Mouse (Mus musculus) bone marrow macrophage, adult 2 months (primary cell): ENCODE results near the gene Cep128.

Experiments
- CTCF ChIP-seq: IDR thresholded peaks from 2 replicates; pipeline ENCODE4 v1.5.1; 2012; ENCODE audit warnings: low read depth, mild to moderate bottlenecking, low read length, moderate library complexity
- POLR2A ChIP-seq: IDR thresholded peaks from 2 replicates; pipeline ENCODE4 v1.6.1; 2012; ENCODE audit warnings: mild to moderate bottlenecking, low read depth, low read length, borderline replicate concordance

DNA sequence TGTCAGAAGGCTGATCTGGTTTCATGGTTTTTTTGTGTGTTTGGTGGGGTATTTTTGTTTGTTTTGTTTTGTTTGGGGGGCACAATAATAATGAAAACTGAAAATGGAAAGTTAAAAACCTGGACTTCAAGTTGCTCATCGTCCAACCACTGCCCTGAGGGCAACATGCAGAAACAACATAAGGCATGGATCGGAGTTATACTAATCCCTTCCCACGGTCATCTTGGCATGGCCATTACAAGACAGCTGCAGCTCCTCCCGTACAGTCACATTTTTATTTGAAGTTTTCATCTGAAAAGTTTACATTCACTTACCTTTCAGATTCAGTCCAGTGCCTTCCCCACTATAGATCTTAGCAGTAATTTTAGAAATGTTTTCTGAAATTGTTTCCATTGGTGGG, 321.5 kb downstream of the Cep128 start:
- no peak for TF ChIP-seq CTCF
- TF ChIP-seq POLR2A, result no peak
